Mouse (Mus musculus) MEL (cell line): ENCODE measurements around the gene Ifi208. TPM values are rescaled to one million over a fixed set of nuclear protein-coding genes. Genes with fewer than 3 reads are reported as not detected.

Experiments
- DNase-seq: peaks from one replicate; pipeline ENCODE4 v3.0.0; 2011; ENCODE audit warnings: low read depth, low spot score
- H3K27ac ChIP-seq: 2 replicates; pipeline ENCODE4 v1.5.1; 2012; ENCODE audit warnings: low read depth, mild to moderate bottlenecking, control low read depth, low read length, moderate library complexity; ENCODE audit not compliant: control insufficient read depth
- H3K27me3 ChIP-seq, 2 experiments: fragments of 150-350 bp in 1 of 2; sonication (generic) in 1 of 2; 2 replicates each; pipeline ENCODE4 v1.6.1; 2012; ENCODE audit warnings: low read length in 2 of 2, mild to moderate bottlenecking in 2 of 2, improper control_type of control experiment in 1 of 2, moderate library complexity in 1 of 2; ENCODE audit not compliant: insufficient read depth in 2 of 2, control insufficient read depth in 1 of 2
- H3K36me3 ChIP-seq, 2 experiments: 2 replicates each; pipeline ENCODE4 v1.6.1; 2012 to 2014; ENCODE audit warnings: low read length in 2 of 2, improper control_type of control experiment in 1 of 2, inconsistent platforms in 1 of 2, mild to moderate bottlenecking in 1 of 2; ENCODE audit not compliant: insufficient read depth in 2 of 2, control insufficient read depth in 1 of 2
- H3K4me1 ChIP-seq, 2 experiments: fragments of 150-350 bp in 1 of 2; sonication (generic) in 1 of 2; 2 replicates each; pipeline ENCODE4 v1.6.1; 2012; ENCODE audit warnings: low read length in 2 of 2, improper control_type of control experiment in 1 of 2, mild to moderate bottlenecking in 1 of 2; ENCODE audit not compliant: insufficient read depth in 2 of 2, control insufficient read depth in 1 of 2
- H3K4me3 ChIP-seq, 2 experiments: fragments of 150-350 bp in 1 of 2; sonication (generic) in 1 of 2; 2 replicates each; pipeline ENCODE4 v1.5.1; 2012; ENCODE audit warnings: low read depth in 2 of 2, low read length in 2 of 2, mild to moderate bottlenecking in 2 of 2, moderate library complexity in 2 of 2, control low read depth in 1 of 2, improper control_type of control experiment in 1 of 2; ENCODE audit not compliant: control insufficient read depth in 1 of 2, insufficient read depth in 1 of 2
- H3K79me2 ChIP-seq: 2 replicates; pipeline ENCODE4 v1.6.1; 2012; ENCODE audit warnings: mild to moderate bottlenecking, low read length, moderate library complexity; ENCODE audit not compliant: control insufficient read depth, poor library complexity, insufficient read depth
- H3K9ac ChIP-seq: 2 replicates; pipeline ENCODE4 v1.6.1; 2012; ENCODE audit warnings: low read depth, mild to moderate bottlenecking, control low read depth, low read length, moderate library complexity; ENCODE audit not compliant: control insufficient read depth, poor library complexity, severe bottlenecking
- H3K9me3 ChIP-seq: fragments of 150-350 bp; sonication (generic); replicated peaks from 2 replicates; pipeline ENCODE4 v1.6.1; 2012; ENCODE audit warnings: mild to moderate bottlenecking, low read length, improper control_type of control experiment, moderate library complexity; ENCODE audit not compliant: insufficient read depth
- BHLHE40 ChIP-seq: IDR thresholded peaks from 2 replicates; pipeline ENCODE4 v1.6.1; 2012; ENCODE audit warnings: low read depth, mild to moderate bottlenecking, inconsistent platforms, low read length, improper control_type of control experiment, borderline replicate concordance
- E2F4 ChIP-seq: IDR thresholded peaks from 2 replicates; pipeline ENCODE4 v1.6.1; 2011; ENCODE audit warnings: low read depth, low read length, improper control_type of control experiment, borderline replicate concordance
- ETS1 ChIP-seq: IDR thresholded peaks from 2 replicates; pipeline ENCODE4 v1.6.1; 2012; ENCODE audit warnings: low read depth, mild to moderate bottlenecking, inconsistent platforms, low read length, improper control_type of control experiment, moderate library complexity
- GABPA ChIP-seq: IDR thresholded peaks from 2 replicates; pipeline ENCODE4 v1.6.1; 2012; ENCODE audit warnings: low read depth, mild to moderate bottlenecking, inconsistent platforms, low read length, improper control_type of control experiment, moderate library complexity
- GATA1 ChIP-seq: IDR thresholded peaks from 2 replicates; pipeline ENCODE4 v1.6.1; 2011; ENCODE audit warnings: low read depth, low read length, improper control_type of control experiment
- HCFC1 ChIP-seq: IDR thresholded peaks from 2 replicates; pipeline ENCODE4 v1.6.1; 2012; ENCODE audit warnings: low read depth, mild to moderate bottlenecking, inconsistent platforms, low read length, improper control_type of control experiment, moderate library complexity
- MAX ChIP-seq: IDR thresholded peaks from 2 replicates; pipeline ENCODE4 v1.6.1; 2011; ENCODE audit warnings: low read length, improper control_type of control experiment
- MAZ ChIP-seq: IDR thresholded peaks from 2 replicates; pipeline ENCODE4 v1.6.1; 2012; ENCODE audit warnings: low read depth, mild to moderate bottlenecking, inconsistent platforms, low read length, improper control_type of control experiment
- MEF2A ChIP-seq: IDR thresholded peaks from 2 replicates; pipeline ENCODE4 v1.6.1; 2014; ENCODE audit warnings: low read depth, mild to moderate bottlenecking, inconsistent platforms, low read length, improper control_type of control experiment; ENCODE audit not compliant: poor library complexity, insufficient replicate concordance, severe bottlenecking; ENCODE audit errors: extremely low read depth
- MXI1 ChIP-seq: IDR thresholded peaks from 2 replicates; pipeline ENCODE4 v1.6.1; 2011; ENCODE audit warnings: mild to moderate bottlenecking, low read depth, low read length, improper control_type of control experiment
- MYB ChIP-seq: IDR thresholded peaks from 2 replicates; pipeline ENCODE4 v1.6.1; 2011; ENCODE audit warnings: mild to moderate bottlenecking, low read depth, low read length, improper control_type of control experiment
- NELFE ChIP-seq: IDR thresholded peaks from 2 replicates; pipeline ENCODE4 v1.6.1; 2011; ENCODE audit warnings: low read depth, low read length, improper control_type of control experiment
- NRF1 ChIP-seq: IDR thresholded peaks from 2 replicates; pipeline ENCODE4 v1.6.1; 2014; ENCODE audit warnings: low read depth, mild to moderate bottlenecking, inconsistent platforms, low read length, improper control_type of control experiment, moderate library complexity; ENCODE audit not compliant: poor library complexity, insufficient read depth, severe bottlenecking
- POLR2A ChIP-seq, 2 experiments: IDR thresholded peaks; 2 replicates each; pipeline ENCODE4 v1.6.1; 2011 to 2012; ENCODE audit warnings: low read length in 2 of 2, mild to moderate bottlenecking in 2 of 2, control low read depth in 1 of 2, improper control_type of control experiment in 1 of 2, low read depth in 1 of 2, moderate library complexity in 1 of 2; ENCODE audit not compliant: control insufficient read depth in 1 of 2, insufficient read depth in 1 of 2, poor library complexity in 1 of 2
- POLR2AphosphoS2 ChIP-seq: IDR thresholded peaks from 2 replicates; pipeline ENCODE4 v1.6.1; 2011; ENCODE audit warnings: low read length, improper control_type of control experiment
- POLR2AphosphoS5 ChIP-seq: IDR thresholded peaks from 2 replicates; pipeline ENCODE4 v1.6.1; 2012; ENCODE audit warnings: low read depth, borderline replicate concordance, mild to moderate bottlenecking, inconsistent platforms, low read length, moderate library complexity, mixed read lengths
- RAD21 ChIP-seq: IDR thresholded peaks from 2 replicates; pipeline ENCODE4 v1.6.1; 2011; ENCODE audit warnings: mild to moderate bottlenecking, low read depth, low read length, improper control_type of control experiment
- TAL1 ChIP-seq: IDR thresholded peaks from 2 replicates; pipeline ENCODE4 v1.6.1; 2012; ENCODE audit warnings: mild to moderate bottlenecking, inconsistent platforms, low read length, moderate library complexity, mixed read lengths
- TBP ChIP-seq: IDR thresholded peaks from 2 replicates; pipeline ENCODE4 v1.8.0; 2011; ENCODE audit warnings: low read depth, low read length, improper control_type of control experiment
- ZKSCAN1 ChIP-seq: IDR thresholded peaks from 2 replicates; pipeline ENCODE4 v1.6.1; 2012; ENCODE audit warnings: low read depth, mild to moderate bottlenecking, inconsistent platforms, low read length, improper control_type of control experiment, moderate library complexity
- ZMIZ1 ChIP-seq: IDR thresholded peaks from 2 replicates; pipeline ENCODE4 v1.6.1; 2012; ENCODE audit warnings: low read depth, mild to moderate bottlenecking, inconsistent platforms, low read length, improper control_type of control experiment, moderate library complexity
- polyA plus RNA-seq, 2 experiments: library from polyadenylated mRNA; stranded (reverse) in 1 of 2; unstranded in 1 of 2; fragments of >175 nt in 1 of 2; fragments of >200 nt in 1 of 2; gene quantifications; 2 replicates each; pipeline versions ENCODE4 v1.2.1 to v1.2.4; 2012; ENCODE audit warnings: low replicate concordance in 2 of 2, low read depth in 1 of 2; ENCODE audit not compliant: insufficient read length in 2 of 2, insufficient read depth in 1 of 2, missing spikeins in 1 of 2
- total RNA-seq: library from RNA; depleted of rRNA; stranded (reverse); fragments of 300-350 nt; gene quantifications from 2 replicates; pipeline ENCODE4 v1.2.3, GENCODE M21; 2012; rRNA removed

Gene Ifi208
- total and polyA plus RNA-seq, 3 experiments: not detected

DNA sequence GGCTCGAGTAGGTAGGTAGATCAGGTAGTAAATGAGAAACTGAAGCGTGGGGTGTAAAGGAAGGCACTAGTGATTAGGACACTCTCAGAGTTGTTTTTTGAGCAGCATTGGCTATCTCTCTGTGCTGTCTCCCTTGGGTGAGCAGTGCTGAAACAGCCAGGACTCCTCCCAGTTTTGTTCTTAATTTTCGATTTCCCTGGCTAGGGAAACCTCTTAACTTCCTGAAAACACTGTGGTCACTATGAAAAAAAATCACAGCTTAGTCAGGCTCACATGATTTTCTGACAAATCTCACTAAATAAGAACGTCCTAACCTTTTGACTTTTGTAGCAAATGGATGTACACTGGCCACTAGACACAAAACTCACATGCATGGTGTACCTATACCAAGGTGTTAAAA is 68.2 kb downstream of the Ifi208 start, which contains the start of gene Ifi207:
Ifi207 (minus strand) TSS at position 92 of the 400 bp plus-strand sequence.
- Histone ChIP-seq H3K9ac (no peak within 1 kb of the TSS), H3K4me3 (no peak within 1 kb of the TSS), H3K36me3 (no peaks in the 10 kb centered on the region)
- DNase-seq: no peak
- no peak for TF ChIP-seq GABPA
- no peak for TF ChIP-seq ZKSCAN1
- no peak for TF ChIP-seq MYB
- no peak for TF ChIP-seq TBP
- TF ChIP-seq MAZ: no peak
- TF ChIP-seq, all 39 proteins: peak for 0
- no peaks in the 10 kb centered on the region for H3K79me2 ChIP-seq
- no peaks in the 10 kb centered on the region for H3K4me1 ChIP-seq
- H3K27me3 ChIP-seq: no peaks in the 10 kb centered on the region
- H3K27ac ChIP-seq: no peak within 1 kb of the TSS
- H3K9me3 ChIP-seq: no peaks in the 10 kb centered on the region

GRCm38 (mm10) chr1:173742262-173742661 is 68.8 kb downstream of the Ifi208 start:
- TF ChIP-seq BHLHE40: no peak
- no peak for TF ChIP-seq ETS1
- TF ChIP-seq E2F4: no peak
- TF ChIP-seq MAX: no peak
- TF ChIP-seq NELFE: no peak
- TF ChIP-seq ZMIZ1: no peak
- no peak for TF ChIP-seq NRF1
- no peak for TF ChIP-seq POLR2AphosphoS5
- TF ChIP-seq MXI1: no peak
- no peak for TF ChIP-seq POLR2A (IDR thresholded peaks at IDR 0.05; ENCODE audit: control insufficient read depth in 1 of 2, insufficient read depth in 1 of 2, low read depth in 1 of 2, low read length in 2 of 2, poor library complexity in 1 of 2)
- TF ChIP-seq MEF2A: no peak
- TF ChIP-seq TAL1: no peak
- no peak for TF ChIP-seq HCFC1
- TF ChIP-seq POLR2AphosphoS2: no peak
- TF ChIP-seq GATA1: no peak
- TF ChIP-seq RAD21: no peak
- H3K9ac ChIP-seq: no peak overlapping the region
- H3K36me3 ChIP-seq: no peaks in the 10 kb centered on the region
- no peak overlapping the region for H3K4me3 ChIP-seq
- H3K27ac ChIP-seq: no peak overlapping the region
- H3K4me1 ChIP-seq: no peaks in the 10 kb centered on the region
- no peaks in the 10 kb centered on the region for H3K79me2 ChIP-seq
- no peaks in the 10 kb centered on the region for H3K9me3 ChIP-seq
- no peak for DNase-seq
- no peaks in the 10 kb centered on the region for H3K27me3 ChIP-seq

Other genes with a start within 250 kb of the Ifi208 start
- gene Ifi206, start 182.6 kb upstream of the Ifi208 start, total RNA-seq: not detected in 2 replicates
- gene Ifi206, start 182.6 kb upstream of the Ifi208 start, polyA plus RNA-seq: not detected
- not detected in 2 replicates for gene Ifi214, start 137.7 kb upstream of the Ifi208 start, total RNA-seq
- gene Ifi214, start 137.7 kb upstream of the Ifi208 start, polyA plus RNA-seq: not detected
- not detected in 2 replicates for gene Ifi213, start 74.4 kb upstream of the Ifi208 start, total RNA-seq
- not detected for gene Ifi213, start 74.4 kb upstream of the Ifi208 start, polyA plus RNA-seq
- gene Ifi209, start 42.8 kb upstream of the Ifi208 start, total RNA-seq: not detected in 2 replicates
- not detected for gene Ifi209, start 42.8 kb upstream of the Ifi208 start, polyA plus RNA-seq
- gene Ifi207, start 68.1 kb downstream of the Ifi208 start, total RNA-seq: not detected in 2 replicates
- gene Ifi207, start 68.1 kb downstream of the Ifi208 start, polyA plus RNA-seq: not detected
- gene Ifi204, start 93.3 kb downstream of the Ifi208 start, total RNA-seq: not detected in 2 replicates
- not detected for gene Ifi204, start 93.3 kb downstream of the Ifi208 start, polyA plus RNA-seq
- gene Ifi211, start 239.4 kb downstream of the Ifi208 start, total RNA-seq: not detected in 2 replicates
- not detected for gene Ifi211, start 239.4 kb downstream of the Ifi208 start, polyA plus RNA-seq